Mouse (Mus musculus) CH12.LX (cell line): ENCODE results near the gene Gm16253. TPM values are rescaled to one million over a fixed set of nuclear protein-coding genes. Genes with fewer than 3 reads are reported as not detected.

Source experiments
- DNase-seq: peaks from one replicate; pipeline ENCODE4 v3.0.0-alpha.2; 2013; ENCODE audit errors: extremely low read depth
- H3K27ac ChIP-seq: 2 replicates; pipeline ENCODE4 v1.5.1; 2012; ENCODE audit warnings: low read depth, mild to moderate bottlenecking, control low read depth, moderate library complexity; ENCODE audit not compliant: insufficient read depth
- H3K27me3 ChIP-seq: replicated peaks from 2 replicates; pipeline ENCODE3; 2012; ENCODE audit warnings: inconsistent platforms
- H3K36me3 ChIP-seq, 2 experiments: replicated peaks in 1 of 2; 2 replicates each; pipeline versions ENCODE3 to v1.6.1; 2012; ENCODE audit warnings: inconsistent platforms in 1 of 2, low read length in 1 of 2, mild to moderate bottlenecking in 1 of 2, mixed read lengths in 1 of 2, moderate library complexity in 1 of 2; ENCODE audit not compliant: control insufficient read depth in 1 of 2, insufficient read depth in 1 of 2
- H3K4me1 ChIP-seq, 2 experiments: 2 replicates each; pipeline ENCODE4 v1.6.1; 2012; ENCODE audit warnings: inconsistent platforms in 1 of 2, moderate library complexity in 1 of 2; ENCODE audit not compliant: insufficient read depth in 2 of 2, control insufficient read depth in 1 of 2
- H3K4me2 ChIP-seq: 2 replicates; pipeline ENCODE4 v1.6.1; 2012; ENCODE audit warnings: low read depth, mild to moderate bottlenecking, control low read depth; ENCODE audit not compliant: poor library complexity, insufficient read depth, severe bottlenecking
- H3K4me3 ChIP-seq, 3 experiments: fragments of 150-350 bp in 1 of 3; sonication (generic) in 1 of 3; replicated peaks in 1 of 3; 2 replicates each; pipeline versions ENCODE3 to v1.5.1; 2011 to 2012; ENCODE audit warnings: low read depth in 2 of 3, low read length in 2 of 3, mild to moderate bottlenecking in 2 of 3, moderate library complexity in 2 of 3, control low read depth in 1 of 3, improper control_type of control experiment in 1 of 3, inconsistent platforms in 1 of 3, mixed read lengths in 1 of 3; ENCODE audit not compliant: poor library complexity in 1 of 3
- H3K79me2 ChIP-seq: replicated peaks from 2 replicates; pipeline ENCODE4 v1.6.1; 2012; ENCODE audit warnings: mild to moderate bottlenecking, moderate library complexity; ENCODE audit not compliant: control insufficient read depth, poor library complexity, insufficient read depth, severe bottlenecking; ENCODE audit errors: extremely low read depth
- H3K9ac ChIP-seq: 2 replicates; pipeline ENCODE4 v1.6.1; 2012; ENCODE audit warnings: low read depth, mild to moderate bottlenecking, control low read depth, moderate library complexity; ENCODE audit not compliant: insufficient read depth
- H3K9me3 ChIP-seq: replicated peaks from 2 replicates; pipeline ENCODE3; 2012; ENCODE audit warnings: low read length, inconsistent platforms, mixed read lengths
- BHLHE40 ChIP-seq: IDR thresholded peaks from 2 replicates; pipeline ENCODE4 v1.6.1; 2011; ENCODE audit warnings: mild to moderate bottlenecking, low read depth, low read length, improper control_type of control experiment
- CHD2 ChIP-seq: IDR thresholded peaks from 2 replicates; pipeline ENCODE4 v1.6.1; 2011; ENCODE audit warnings: low read length, improper control_type of control experiment
- E2F4 ChIP-seq: IDR thresholded peaks from 2 replicates; pipeline ENCODE4 v1.6.1; 2011; ENCODE audit warnings: low read depth, low read length, improper control_type of control experiment; ENCODE audit not compliant: insufficient replicate concordance
- ELF1 ChIP-seq: IDR thresholded peaks from 2 replicates; pipeline ENCODE4 v1.6.1; 2014; ENCODE audit warnings: low read depth, mild to moderate bottlenecking, inconsistent platforms, low read length, improper control_type of control experiment
- EP300 ChIP-seq: IDR thresholded peaks from 2 replicates; pipeline ENCODE4 v1.6.1; 2011; ENCODE audit warnings: low read length, improper control_type of control experiment
- HCFC1 ChIP-seq: IDR thresholded peaks from 2 replicates; pipeline ENCODE4 v1.6.1; 2012; ENCODE audit warnings: low read depth, mild to moderate bottlenecking, inconsistent platforms, low read length, improper control_type of control experiment
- JUND ChIP-seq: conservative IDR thresholded peaks from 2 replicates; pipeline ENCODE4 v1.6.1; 2011; ENCODE audit warnings: low read depth, low read length, improper control_type of control experiment
- MXI1 ChIP-seq: IDR thresholded peaks from 2 replicates; pipeline ENCODE4 v1.6.1; 2011; ENCODE audit warnings: mild to moderate bottlenecking, low read depth, low read length, improper control_type of control experiment
- NELFE ChIP-seq: IDR thresholded peaks from 2 replicates; pipeline ENCODE4 v1.6.1; 2011; ENCODE audit warnings: low read depth, low read length, improper control_type of control experiment
- NRF1 ChIP-seq: IDR thresholded peaks from 2 replicates; pipeline ENCODE4 v1.6.1; 2014; ENCODE audit warnings: low read depth, mild to moderate bottlenecking, inconsistent platforms, low read length, improper control_type of control experiment, moderate library complexity
- RAD21 ChIP-seq: IDR thresholded peaks from 2 replicates; pipeline ENCODE4 v1.6.1; 2011; ENCODE audit warnings: low read depth, mild to moderate bottlenecking, low read length, improper control_type of control experiment, moderate library complexity
- RCOR1 ChIP-seq: conservative IDR thresholded peaks from 2 replicates; pipeline ENCODE4 v1.6.1; 2012; ENCODE audit warnings: low read depth, mild to moderate bottlenecking, inconsistent platforms, low read length, improper control_type of control experiment
- SIN3A ChIP-seq: IDR thresholded peaks from 2 replicates; pipeline ENCODE4 v1.6.1; 2012; ENCODE audit warnings: low read length, improper control_type of control experiment, inconsistent platforms
- UBTF ChIP-seq: IDR thresholded peaks from 2 replicates; pipeline ENCODE4 v1.6.1; 2012; ENCODE audit warnings: low read depth, mild to moderate bottlenecking, inconsistent platforms, low read length, improper control_type of control experiment, moderate library complexity
- USF2 ChIP-seq: conservative IDR thresholded peaks from 2 replicates; pipeline ENCODE4 v1.6.1; 2011; ENCODE audit warnings: low read depth, low read length, improper control_type of control experiment
- ZC3H11A ChIP-seq: IDR thresholded peaks from 2 replicates; pipeline ENCODE4 v1.6.1; 2012; ENCODE audit warnings: low read depth, mild to moderate bottlenecking, inconsistent platforms, low read length, improper control_type of control experiment
- ZNF384 ChIP-seq: IDR thresholded peaks from 2 replicates; pipeline ENCODE4 v1.6.1; 2012; ENCODE audit warnings: low read depth, low read length, improper control_type of control experiment, inconsistent platforms
- dilution Hi-C: fragments of 300-500 bp; cut with MboI; formaldehyde crosslinking; loops from 2 replicates; pipeline ENCODE4 v1.14.3; 2020; ENCODE audit warnings: low sequenced_read_pairs; ENCODE audit not compliant: extremely low pct_unique_long_range_greater_than_20kb, extremely low pct_ligation_motif_present
- in situ Hi-C: fragments of 300-500 bp; cut with MboI; formaldehyde crosslinking; loops from 3 replicates; pipeline ENCODE4 v1.14.3; 2019; ENCODE audit warnings: low sequenced_read_pairs, low pct_ligation_motif_present, low pct_unique_long_range_greater_than_20kb, mixed read lengths
- polyA plus RNA-seq: library from polyadenylated mRNA; unstranded; fragments of >175 nt; gene quantifications from 2 replicates; pipeline ENCODE4 v1.2.1, GENCODE M21; 2012; ENCODE audit warnings: low read depth; ENCODE audit not compliant: insufficient read length
- total RNA-seq, 2 experiments: library from RNA; depleted of rRNA; stranded (reverse); fragments of 300-350 nt in 1 of 2; fragments of >200 nt in 1 of 2; gene quantifications; 2 replicates each; pipeline ENCODE4 v1.2.3; 2012 to 2014

Gm16253 gene
- total and polyA plus RNA-seq, 3 experiments = 0.46 to 0.72 TPM; not detected in 1

GRCm38 (mm10) chr3:96573611-96574511 lies 2.9 kb upstream of the Gm16253 start:
- dilution Hi-C loops = no loop called here
- no peak for TF ChIP-seq MXI1
- no peak for TF ChIP-seq EP300
- TF ChIP-seq ZC3H11A = no peak
- TF ChIP-seq JUND = no peak
- no peak for TF ChIP-seq NRF1
- no peak for TF ChIP-seq E2F4
- no peak for TF ChIP-seq USF2
- no peak for TF ChIP-seq CHD2
- TF ChIP-seq RAD21 = no peak
- no peak for TF ChIP-seq UBTF
- no peak for TF ChIP-seq RCOR1
- TF ChIP-seq ZNF384 = no peak
- no peak for TF ChIP-seq NELFE
- TF ChIP-seq BHLHE40 = no peak
- TF ChIP-seq SIN3A = no peak
- no peak for TF ChIP-seq HCFC1
- peaks cover 0 to 4% of the 10 kb centered on the region in 2 experiments for H3K36me3 ChIP-seq
- DNase-seq = no peak
- H3K4me3 ChIP-seq = no peak overlapping the region
- in situ Hi-C loops = no loop called here
- no peak overlapping the region for H3K9ac ChIP-seq
- H3K4me2 ChIP-seq = no peak overlapping the region
- no peaks in the 10 kb centered on the region for H3K79me2 ChIP-seq
- no peak overlapping the region for H3K27ac ChIP-seq
- H3K27me3 ChIP-seq = no peaks in the 10 kb centered on the region
- H3K9me3 ChIP-seq = no peaks in the 10 kb centered on the region
- peaks cover 12 to 49% of the 10 kb centered on the region in 2 experiments for H3K4me1 ChIP-seq

GRCm38 (mm10) chr3:96575272-96575984 lies 1.4 kb upstream of the Gm16253 start:
- Histone ChIP-seq H3K9ac (peak overlapping the region; percentile 95), H3K27ac (no peak overlapping the region), H3K27me3 (no peaks in the 10 kb centered on the region), H3K4me2 (peak overlapping the region; percentile 67; the same call in 1 of the 2 replicates), H3K4me1 (peaks cover 13 to 50% of the 10 kb centered on the region in 2 experiments), H3K36me3 (peaks cover 0 to 5% of the 10 kb centered on the region in 2 experiments), H3K79me2 (no peaks in the 10 kb centered on the region), H3K4me3 (peak overlapping the region in 2 of 3 experiments; percentile 4 to 52), H3K9me3 (no peaks in the 10 kb centered on the region)
- no peak for DNase-seq
- dilution Hi-C loops (no loop called here), in situ Hi-C loops (no loop called here)
- TF ChIP-seq ELF1 (peak; percentile 31; the same call in 1 of the 2 replicates), RAD21 (no peak)
